Mouse (Mus musculus) ovary, postnatal 36 days (tissue): Measurements from ENCODE around the gene Inpp1.
"Not testable (repeated sequence)": the region's sequence is repeated elsewhere in the genome, so short reads cannot be mapped to it uniquely, and the experiment has no call there.

ENCODE experiments used
- DNase-seq: peaks from one replicate; pipeline ENCODE4 v3.0.0; 2022; ENCODE audit warnings: low spot score, mixed read lengths

The Inpp1 gene

DNA sequence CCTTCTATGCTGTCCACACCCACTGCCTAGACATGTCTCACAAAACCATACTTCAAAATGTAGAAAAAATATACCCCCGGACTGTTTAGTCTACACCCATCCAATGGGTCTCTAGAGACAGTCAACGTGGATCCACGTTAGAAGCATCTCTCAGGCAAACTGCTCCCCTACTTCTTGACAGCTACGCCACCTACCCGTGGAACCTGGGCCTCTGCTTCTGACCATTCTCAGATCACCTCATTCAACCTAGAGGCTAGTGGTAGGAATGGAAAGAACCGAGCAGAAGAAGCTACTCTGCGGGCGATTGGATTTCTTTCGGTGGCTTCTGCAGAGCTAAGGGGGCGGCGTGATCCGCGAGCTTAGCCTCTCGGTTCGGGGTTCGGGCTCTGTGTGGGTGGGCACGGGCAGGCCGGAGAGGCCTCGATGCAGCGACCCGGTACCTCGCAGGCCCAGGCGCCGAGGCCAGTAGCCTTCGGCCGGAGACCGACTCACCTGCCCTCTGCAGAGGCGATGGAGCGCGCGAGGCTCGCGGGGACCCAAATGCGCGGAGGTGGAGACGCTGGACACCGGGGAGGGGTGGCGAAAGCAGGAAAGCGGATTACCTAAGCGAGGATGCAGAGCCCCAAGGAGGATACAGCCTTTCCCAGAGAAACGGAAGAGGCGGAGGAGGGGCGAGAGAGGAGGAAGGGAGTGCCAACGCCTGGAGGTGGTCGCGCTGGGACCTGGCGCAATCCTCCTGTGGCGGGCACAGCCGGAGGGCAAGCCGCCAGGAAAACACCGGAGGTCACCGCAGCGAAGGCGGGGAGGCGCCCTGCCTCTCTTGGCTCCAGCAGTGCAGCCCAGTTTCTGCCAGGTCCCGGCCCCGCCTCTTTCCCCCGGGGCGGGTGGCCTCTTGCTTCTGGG, at the start of gene Inpp1:
Gene Inpp1, minus strand, starts transcription at position 779 of the 903 bp plus-strand sequence.
- DNase-seq = peak; percentile 84

DNA sequence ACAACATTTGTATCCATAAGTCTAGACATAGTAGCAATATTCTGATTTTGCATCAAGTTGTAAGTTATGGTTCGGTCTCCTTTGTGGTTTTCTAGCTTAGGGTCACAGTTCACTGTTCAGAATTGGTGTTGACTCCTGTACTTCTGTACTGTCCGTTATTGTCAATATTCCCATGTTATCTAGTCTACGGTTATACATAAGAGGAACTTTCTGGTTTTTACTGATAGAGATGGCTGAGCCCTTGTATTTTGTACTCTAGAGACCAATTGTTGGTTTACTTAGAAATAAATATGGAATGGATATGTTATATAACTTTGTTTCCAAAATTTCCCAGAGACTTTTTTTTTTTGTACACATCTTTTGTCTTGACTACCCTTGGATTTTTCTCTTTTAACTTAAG, 48.5 kb upstream of the Inpp1 start:
- no peak for DNase-seq

DNA sequence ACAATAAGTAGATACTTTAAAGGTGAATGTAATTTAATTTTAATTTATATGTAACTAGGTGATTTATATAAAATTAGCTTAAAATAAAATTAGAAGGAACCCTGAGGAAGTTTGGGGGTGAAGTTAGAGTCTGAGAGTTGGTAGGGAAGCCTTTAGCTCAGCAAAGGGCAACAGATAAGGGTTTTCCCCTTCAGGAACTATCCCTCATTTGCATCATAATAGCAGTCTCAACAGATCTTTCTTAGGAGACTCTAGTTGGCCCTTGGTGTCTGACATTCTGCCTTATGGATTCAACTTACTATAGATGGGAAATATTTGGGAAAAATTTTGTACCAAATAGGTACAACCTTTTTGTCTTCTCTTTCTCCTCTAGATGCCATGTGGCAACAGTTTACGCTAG, 46.7 kb upstream of the Inpp1 start:
- DNase-seq = no peak

DNA sequence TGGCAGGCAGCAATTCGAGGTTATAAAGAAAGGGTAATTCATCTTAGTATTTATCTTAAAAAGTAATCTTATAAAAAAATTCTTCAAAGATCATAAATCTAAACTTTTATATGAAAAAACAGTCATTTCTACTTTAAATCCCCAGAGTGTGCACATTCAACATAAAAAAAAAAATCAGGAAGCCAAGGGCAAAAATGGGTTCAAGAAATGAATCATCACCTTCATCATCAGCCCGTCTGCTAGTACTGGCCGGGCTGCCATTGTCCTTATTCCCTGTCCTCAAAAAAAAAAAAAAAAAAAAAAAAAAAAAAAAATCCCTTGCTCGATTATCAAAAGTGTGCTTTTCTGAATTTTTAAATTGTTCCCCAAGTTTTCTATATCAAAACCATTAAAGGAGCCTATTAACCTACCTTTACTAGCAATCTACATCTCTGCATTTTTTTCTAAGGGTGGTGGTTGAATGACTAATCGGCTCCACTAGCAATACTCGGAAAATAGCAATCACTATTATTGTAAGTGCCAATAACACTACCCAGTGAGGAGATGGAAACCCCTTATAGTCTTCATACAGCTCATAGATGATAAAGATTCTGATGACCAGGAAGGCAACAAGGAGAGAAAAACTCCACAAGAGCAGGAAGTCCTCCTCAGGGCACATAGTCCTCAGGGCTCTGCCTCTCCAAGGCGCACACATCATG, 38.6 kb upstream of the Inpp1 start:
- DNase-seq = no peak

DNA sequence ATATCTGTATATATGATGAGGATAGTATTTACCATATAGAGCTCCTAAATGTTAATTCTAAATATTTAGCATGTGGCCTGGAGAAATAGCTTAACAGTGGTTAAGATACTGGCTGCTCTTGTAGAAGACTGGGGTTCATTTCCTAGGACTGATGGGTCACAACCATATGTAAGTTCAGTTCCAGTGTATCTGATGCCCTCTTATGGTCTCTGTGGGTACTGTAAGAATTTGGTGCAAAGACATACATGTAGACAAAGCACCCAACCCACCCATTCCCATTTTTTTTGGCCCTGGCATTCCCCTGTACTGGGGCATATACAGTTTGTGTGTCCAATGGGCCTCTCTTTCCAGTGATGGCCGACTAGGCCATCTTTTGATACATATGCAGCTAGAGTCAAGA, 36.5 kb upstream of the Inpp1 start:
- not testable (repeated sequence) for DNase-seq

DNA sequence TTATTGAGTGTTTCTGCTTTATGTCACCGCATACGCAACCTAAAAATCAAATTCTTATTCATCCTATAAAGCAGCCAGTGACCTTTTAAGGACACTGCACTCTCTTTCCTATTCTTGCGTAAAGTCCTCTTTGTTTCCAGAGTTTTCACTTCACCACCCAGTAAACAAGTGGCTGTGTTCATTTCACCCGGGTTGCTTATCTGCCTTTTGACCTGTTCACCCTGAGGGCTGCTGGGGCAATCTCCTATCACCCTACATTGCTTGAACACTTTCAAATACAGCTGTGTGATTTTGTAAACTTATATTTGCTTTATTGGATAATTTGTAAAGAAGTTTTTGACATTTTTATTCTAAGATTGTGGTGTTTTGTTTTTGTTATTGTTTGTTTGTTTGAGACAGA, 31.9 kb upstream of the Inpp1 start:
- no peak for DNase-seq

DNA sequence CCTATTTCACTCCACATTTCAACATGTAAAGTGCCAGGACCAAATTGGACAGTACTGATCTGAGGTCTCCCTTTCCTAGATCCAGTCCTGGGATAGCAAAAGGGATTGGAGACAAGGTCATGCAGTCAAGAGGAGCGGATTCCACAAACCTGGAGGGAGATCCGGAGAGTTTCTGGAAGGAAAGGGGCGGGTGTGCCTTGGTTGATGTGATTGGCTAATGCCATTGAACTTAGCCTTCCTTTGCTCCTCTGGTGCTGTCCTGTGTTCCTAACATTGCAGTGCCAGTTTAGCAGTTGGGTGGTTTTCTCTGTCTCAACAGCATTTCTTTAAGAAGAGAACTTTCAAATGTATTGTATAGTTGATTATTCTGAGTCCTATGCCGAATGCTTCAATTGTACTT, 29.1 kb upstream of the Inpp1 start:
- no peak for DNase-seq

DNA sequence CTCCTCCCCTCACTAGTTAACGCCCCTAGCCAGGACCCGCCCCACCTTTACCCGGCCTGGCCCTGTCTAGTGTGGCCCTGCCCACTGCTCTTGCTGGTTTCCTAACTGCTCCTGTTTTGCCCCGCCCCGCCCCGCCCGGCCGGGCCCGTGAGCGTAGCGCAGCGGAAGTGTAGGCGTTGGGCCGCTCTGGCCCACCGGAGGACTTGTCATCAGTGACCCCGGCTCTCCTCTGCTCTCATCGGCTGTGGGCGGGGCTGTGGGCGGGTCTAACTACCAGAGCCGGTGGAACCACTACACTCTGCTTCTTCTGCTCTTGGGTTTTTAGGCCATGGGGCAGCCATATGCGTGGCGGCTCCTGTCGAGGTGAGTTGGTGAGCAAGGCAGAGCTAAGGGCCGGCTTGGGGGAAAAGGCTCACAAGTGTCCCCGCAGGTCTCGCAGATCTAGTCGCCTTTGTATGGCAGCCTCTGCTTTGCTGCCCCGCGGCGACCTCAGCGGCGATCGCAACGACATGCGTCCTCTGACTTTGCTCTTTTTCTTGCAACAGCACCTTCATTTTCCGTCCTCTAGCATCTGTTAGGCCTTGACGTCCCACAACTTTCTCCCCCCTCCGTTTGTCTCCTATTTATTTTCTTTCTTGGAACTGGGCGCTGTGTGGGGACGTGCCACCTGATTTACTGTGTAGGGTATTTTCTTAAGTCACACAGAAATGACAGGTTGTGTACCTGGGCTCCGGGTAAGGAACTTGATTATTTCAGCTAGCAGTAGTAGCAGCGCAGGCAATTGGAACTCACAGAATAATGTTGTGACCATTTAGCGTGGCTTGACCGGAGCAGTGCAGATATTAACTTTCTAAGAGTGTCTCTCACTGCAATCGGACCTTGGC, 27.5 kb upstream of the Inpp1 start, which contains the start of gene Hibch:
Gene Hibch, plus strand, starts transcription at position 148 of the 884 bp plus-strand sequence.
- peak; percentile 99 for DNase-seq

DNA sequence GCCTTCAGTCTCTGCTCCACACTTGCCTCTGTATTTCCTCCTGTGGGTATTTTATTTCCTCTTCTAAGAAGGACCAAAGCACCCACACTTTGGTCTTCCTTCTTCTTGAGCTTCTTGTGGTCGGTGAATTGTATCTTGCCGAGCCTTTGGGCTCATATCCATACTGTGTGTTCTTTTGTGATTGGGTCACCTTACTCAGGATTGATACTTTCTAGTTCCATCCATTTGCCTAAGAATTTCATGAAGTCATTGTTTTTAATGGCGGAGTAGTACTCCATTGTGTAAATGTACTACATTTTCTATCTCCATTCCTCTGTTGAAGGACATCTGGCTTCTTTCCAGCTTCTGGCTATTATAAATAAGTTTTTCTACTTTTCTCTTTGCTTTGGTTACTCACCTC, 26.9 kb upstream of the Inpp1 start:
- DNase-seq = no peak

DNA sequence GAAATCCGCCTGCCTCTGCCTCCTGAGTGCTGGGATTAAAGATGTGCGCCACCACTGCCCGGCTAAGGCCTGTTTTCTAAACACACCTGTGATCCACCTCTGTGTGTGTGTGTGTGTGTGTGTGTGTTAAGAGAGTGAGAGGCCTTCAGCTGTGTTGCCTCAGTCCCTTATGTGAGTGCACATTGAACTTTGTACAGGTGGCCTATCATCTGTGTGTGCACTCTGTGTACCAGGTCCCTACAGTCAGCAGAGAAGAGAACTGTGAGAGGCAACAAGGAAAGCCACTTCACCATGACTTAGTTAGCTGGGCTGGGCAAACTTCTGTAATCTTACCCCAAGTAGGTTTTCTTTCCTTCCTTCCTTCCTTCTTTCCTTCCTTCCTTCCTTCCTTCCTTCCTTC, 21.6 kb upstream of the Inpp1 start:
- no peak for DNase-seq

DNA sequence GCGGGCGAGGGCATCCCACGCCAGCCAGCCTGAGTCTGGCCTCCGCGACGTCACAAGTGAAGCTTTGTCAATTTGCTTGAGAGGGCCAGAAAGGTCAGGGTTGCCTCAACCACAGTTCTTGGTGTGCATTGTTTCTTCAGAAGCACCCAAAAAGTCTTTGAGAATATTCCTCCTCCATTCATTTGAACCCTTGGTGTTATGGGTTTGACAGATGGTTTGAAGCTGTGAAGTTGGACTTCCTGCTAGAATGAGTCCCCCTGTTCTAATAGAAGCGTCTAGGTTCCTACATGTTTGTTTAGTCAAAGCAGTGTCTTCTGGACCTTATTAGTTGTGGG, 292 bp upstream of the Inpp1 start:
- no peak for DNase-seq

DNA sequence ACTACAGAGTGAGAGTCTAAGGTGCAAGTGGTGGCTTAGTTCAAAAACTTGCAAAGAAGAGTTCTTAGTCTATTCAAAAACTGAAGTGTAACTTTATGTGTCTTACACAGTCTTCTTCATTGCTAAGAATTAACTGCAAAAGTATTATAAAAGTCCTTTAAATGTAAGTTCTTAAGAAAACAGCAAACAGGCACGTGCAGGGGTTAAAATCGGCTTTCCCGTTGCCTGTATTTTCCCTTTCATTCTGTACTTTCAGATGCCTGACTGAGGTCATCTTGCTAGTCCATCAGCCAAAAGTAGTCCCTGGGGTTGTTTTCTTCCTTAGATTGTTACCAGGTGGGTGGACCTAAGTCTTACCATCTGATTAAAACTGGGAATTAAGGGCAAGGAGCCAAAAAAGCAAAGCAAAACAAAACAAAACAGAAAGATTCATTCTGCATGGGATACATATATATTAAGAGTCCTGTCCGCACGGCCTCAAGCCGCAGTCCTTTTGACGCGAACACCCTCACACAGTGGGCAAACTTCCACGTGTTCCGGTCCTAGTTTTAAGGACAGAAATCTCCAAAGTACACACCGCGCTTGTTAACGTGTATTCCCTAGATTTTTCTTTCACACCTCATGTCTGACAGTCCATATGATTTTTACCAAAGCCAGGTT, 1.1 kb downstream of the Inpp1 start:
- no peak for DNase-seq

DNA sequence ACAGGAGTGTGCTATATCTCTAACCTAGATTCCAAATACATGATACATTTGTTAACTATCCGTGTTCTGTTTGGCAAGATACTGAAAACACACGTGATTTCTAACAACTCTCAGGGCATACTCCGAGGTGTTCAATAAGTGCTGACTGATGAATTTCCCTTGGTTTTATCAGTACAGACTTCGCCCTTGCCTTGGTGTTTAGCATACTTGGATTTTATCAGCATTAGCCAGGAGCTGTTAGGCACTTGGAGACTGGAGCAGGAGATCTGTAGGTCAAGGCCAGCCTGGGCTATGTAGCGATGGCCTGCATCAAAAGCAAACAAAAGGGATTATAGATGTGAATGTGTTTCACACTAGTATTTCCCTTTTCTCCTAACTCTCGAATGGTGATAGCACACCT, 9.0 kb downstream of the Inpp1 start:
- DNase-seq = no peak

DNA sequence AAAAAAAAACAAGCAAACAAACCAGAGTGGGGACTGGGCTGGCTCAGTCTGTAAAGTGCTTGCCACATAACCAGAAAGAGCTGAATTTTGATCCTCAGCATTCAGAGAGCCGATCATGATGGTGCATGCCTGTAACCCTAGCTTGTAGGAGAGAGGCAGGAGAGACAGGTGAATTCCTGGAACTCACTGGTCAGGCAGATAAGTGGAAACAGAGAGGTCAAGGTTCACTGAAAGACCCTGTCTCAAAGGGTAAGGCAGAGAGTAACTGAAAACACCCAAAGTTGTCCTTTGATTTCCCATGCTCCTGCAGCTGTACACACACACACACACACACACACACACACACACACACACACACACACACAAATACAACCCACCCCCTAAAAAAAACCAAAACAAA, 12.4 kb downstream of the Inpp1 start:
- no peak for DNase-seq

DNA sequence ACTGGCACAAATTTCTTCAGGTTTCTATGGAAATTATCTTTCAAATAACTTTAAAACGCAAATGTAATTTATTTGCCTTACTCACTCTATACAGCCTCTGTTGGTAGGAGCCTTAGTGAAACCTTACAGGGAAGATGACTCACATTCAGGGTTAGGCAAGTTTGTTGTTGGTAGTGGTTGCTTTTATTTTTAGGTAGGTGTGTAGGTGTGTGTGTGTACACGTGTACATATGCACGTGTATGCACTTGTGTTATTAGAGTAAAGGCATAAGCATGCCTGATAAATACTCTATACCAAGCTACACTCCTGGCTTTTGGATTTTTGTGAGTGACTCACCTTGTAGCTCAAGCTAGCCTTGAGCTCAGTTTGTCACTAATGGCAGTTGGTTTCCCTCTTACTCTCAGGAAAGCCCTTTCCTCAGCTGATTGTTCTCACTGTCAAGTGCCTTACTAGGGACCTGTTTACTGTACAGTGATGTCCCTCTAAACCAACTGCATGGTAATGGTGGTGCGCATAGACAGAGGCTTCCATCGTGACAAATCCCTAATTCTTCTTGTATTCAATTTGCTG, 15.0 kb downstream of the Inpp1 start:
- DNase-seq = no peak

DNA sequence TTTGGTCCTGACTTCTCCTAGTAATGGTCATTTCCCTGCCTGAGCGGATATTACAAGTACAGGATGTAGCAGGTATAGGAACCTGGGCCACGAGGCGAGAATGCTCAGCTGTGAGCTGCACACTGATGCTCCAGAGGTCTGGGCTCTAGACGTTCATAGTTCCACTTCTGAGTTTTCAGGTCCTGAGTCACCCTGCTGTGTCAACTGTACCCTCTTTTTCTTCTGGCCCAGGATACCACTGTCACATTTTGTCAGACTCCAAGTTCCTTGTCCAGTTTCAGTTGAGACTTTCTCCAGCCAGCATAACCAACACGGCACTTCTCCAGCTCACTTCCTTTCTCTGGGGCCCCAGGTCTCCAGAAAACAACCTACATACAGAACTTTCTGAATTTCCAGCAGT, 15.8 kb downstream of the Inpp1 start:
- DNase-seq = no peak

DNA sequence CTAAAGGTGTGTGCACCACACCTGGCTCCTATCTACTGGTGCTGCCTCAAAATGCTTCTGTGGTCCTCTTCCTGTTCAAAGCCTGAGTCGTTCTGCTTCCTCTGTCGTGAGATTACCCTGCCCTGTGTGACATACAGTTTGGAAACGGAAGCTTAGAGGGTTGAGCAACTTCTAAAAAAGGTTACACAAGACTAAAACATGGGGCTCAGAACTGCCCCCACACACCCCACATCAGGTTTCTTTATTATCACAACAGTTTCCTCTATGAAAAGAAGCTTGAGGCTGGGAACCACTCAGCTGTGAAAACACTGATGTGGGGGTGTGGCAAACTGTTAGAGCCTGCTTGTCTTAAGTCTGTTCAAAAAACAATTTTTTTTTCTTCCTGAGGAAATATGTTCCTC, 17.1 kb downstream of the Inpp1 start:
- DNase-seq = no peak

DNA sequence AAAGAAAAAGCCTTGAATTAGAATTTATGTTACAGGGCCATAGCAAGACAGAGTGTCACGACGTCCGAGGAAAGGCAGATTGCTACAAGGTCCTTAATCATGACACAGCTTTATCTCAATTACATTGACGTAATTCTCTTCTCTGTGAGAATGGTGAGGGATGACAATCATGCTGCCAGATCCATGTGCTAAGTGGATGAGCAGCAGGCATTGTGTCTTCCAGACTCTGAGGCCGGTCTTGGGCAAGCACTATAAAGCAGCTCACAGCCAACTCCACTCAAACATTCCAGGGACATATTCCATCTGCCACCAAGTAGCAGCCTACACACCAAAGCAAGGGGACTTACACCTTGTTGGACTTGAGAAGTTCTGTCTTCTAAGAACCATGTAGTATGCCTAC, 17.7 kb downstream of the Inpp1 start:
- no peak for DNase-seq

DNA sequence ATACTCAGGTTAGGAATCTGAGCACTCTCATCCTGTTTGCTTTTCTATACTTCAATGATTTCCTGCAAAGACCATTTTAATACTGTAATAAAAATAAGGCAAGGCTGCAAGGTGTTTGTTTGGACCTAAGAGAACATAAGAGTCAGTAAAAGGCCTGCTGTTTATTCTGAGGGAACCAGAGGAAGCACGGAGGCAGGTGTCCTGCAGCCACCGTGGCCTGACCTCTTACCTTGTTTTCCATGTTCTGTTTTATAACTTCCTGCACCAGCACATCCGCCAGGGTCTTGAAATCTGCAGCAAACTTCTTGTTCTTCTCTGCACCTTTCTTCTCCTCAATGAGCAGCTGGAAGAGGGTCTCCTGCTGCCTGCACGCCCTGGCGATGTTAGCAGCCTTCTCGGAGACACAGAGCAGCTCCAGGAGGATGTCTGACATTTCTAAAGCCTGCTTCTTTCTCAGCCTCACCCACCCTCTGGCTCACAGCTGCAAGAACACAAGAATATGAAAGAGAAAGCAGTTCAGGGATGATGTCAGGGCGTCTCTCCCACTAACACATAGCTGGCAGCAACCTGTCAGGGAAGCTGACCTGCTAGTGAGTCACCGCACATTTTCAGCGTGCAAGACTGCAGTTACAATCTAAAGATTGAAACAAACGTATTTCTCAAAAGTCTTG, 18.3 kb downstream of the Inpp1 start:
- DNase-seq = no peak

DNA sequence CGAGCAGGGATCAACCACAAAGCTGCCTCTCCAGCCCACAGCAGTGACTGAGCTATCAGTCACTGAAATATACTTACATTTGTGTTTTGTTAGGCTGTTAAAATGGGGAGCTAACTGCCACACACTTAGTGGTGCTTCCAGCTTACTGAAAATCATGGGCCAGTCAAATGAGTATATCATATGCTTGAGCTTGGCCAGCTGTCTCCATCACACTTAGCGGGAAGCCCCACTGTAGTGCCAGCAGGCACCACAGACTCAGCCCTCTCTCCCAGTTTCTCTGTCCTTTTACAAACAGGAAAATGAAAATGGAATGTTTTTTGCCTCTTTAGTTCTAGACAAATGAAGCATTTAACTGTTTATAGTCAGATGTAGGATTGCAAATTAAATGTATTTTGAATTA, 21.6 kb downstream of the Inpp1 start:
- no peak for DNase-seq

DNA sequence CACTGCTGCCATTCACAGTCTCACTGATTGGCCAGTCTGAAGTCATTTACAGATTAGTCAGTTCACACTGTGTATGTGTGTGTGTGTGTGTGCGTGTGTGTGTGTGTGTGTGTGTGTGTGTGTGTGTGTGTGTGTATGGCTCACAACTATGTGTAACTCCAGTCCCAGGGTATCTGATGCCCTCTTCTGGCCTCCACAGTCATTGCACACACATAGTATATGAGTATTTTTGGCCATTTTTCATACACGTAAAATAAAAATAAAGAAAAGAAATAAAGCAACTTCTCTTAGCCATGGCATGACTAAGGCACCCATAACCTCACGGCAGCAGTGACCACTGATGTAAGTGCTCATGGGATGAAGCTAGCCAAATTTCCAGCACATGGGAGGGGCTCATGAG, 23.8 kb downstream of the Inpp1 start:
- DNase-seq = no peak
